Mouse (Mus musculus): ENCODE results near the gene Tnfrsf1b. TPM values are rescaled to one million over a fixed set of nuclear protein-coding genes. Genes with fewer than 3 reads are reported as not detected.

Gene Tnfrsf1b
- polyA plus RNA-seq (2014; fragmentation: Nextera tagmentation; extraction: Ambion mirVana) = 1.1 and 2.7 TPM in 2 replicates

GRCm38 (mm10) chr4:145246173-145247011 is at the start of gene Tnfrsf1b:
Gene Tnfrsf1b (minus strand): TSS chr4:145246870.
- H3K9me3 ChIP-seq (replicated peaks; ENCODE audit: control insufficient read depth, low read length) = no peaks in the 10 kb centered on the region
- H3K4me3 ChIP-seq (ENCODE audit: low read depth, low read length) = peak within 1 kb of the TSS; percentile 33
- H3K36me3 ChIP-seq (replicated peaks; ENCODE audit: control insufficient read depth, insufficient read depth, low read depth, low read length) = no peaks in the 10 kb centered on the region
- WGBS = 1% methylated on average over 47 of the region's 47 CpGs
- H3K27ac ChIP-seq (replicated peaks; ENCODE audit: low read depth, low read length) = no peak within 1 kb of the TSS
- H3K4me2 ChIP-seq (ENCODE audit: low read depth, low read length) = peak within 1 kb of the TSS; percentile 81
- ATAC-seq (replicated peaks; ENCODE audit: insufficient number of reproducible peaks, low FRiP score, low TSS enrichment, low read depth) (peak; percentile 66), DNase-seq (ENCODE audit: low spot score) (peak; percentile 36)
- H3K9ac ChIP-seq (replicated peaks; ENCODE audit: low read length) = peak within 1 kb of the TSS; percentile 48
- H3K27me3 ChIP-seq (ENCODE audit: control insufficient read depth, insufficient read depth, low read length) = peaks cover 12% of the 10 kb centered on the region
- no peaks in the 10 kb centered on the region for H3K4me1 ChIP-seq (ENCODE audit: control insufficient read depth, insufficient read depth, low read length)

- ATAC-seq (replicated peaks; ENCODE audit: insufficient number of reproducible peaks, low FRiP score, low TSS enrichment, low read depth) = no peak
Observed at GRCm38 (mm10) chr4:145295589-145296300, 49.1 kb upstream of the Tnfrsf1b start.

GRCm38 (mm10) chr4:145294588-145294987 is 47.9 kb upstream of the Tnfrsf1b start:
- Histone ChIP-seq H3K9me3 (replicated peaks; ENCODE audit: control insufficient read depth, low read length) (no peaks in the 10 kb centered on the region), H3K4me2 (ENCODE audit: low read depth, low read length) (no peak overlapping the region), H3K9ac (replicated peaks; ENCODE audit: low read length) (no peak overlapping the region), H3K27me3 (ENCODE audit: control insufficient read depth, insufficient read depth, low read length) (no peaks in the 10 kb centered on the region), H3K4me3 (ENCODE audit: low read depth, low read length) (no peak overlapping the region), H3K36me3 (replicated peaks; ENCODE audit: control insufficient read depth, insufficient read depth, low read depth, low read length) (no peaks in the 10 kb centered on the region), H3K4me1 (ENCODE audit: control insufficient read depth, insufficient read depth, low read length) (no peaks in the 10 kb centered on the region), H3K27ac (replicated peaks; ENCODE audit: low read depth, low read length) (no peak overlapping the region)
- ATAC-seq (replicated peaks; ENCODE audit: insufficient number of reproducible peaks, low FRiP score, low TSS enrichment, low read depth) (no peak), DNase-seq (ENCODE audit: low spot score) (no peak)
- 84% methylated on average over 5 of the region's 5 CpGs for WGBS

More at GRCm38 (mm10) chr4:145295589-145296300, 49.1 kb upstream of the Tnfrsf1b start:
- H3K4me1 ChIP-seq (ENCODE audit: control insufficient read depth, insufficient read depth, low read length) = no peaks in the 10 kb centered on the region
- H3K36me3 ChIP-seq (replicated peaks; ENCODE audit: control insufficient read depth, insufficient read depth, low read depth, low read length) = no peaks in the 10 kb centered on the region
- no peak overlapping the region for H3K9ac ChIP-seq (replicated peaks; ENCODE audit: low read length)
- no peak overlapping the region for H3K4me3 ChIP-seq (ENCODE audit: low read depth, low read length)
- no peak overlapping the region for H3K27ac ChIP-seq (replicated peaks; ENCODE audit: low read depth, low read length)
- peak; percentile 69 for DNase-seq (ENCODE audit: low spot score)
- 46% methylated on average over 5 of the region's 5 CpGs for WGBS
- no peak overlapping the region for H3K4me2 ChIP-seq (ENCODE audit: low read depth, low read length)
- no peaks in the 10 kb centered on the region for H3K9me3 ChIP-seq (replicated peaks; ENCODE audit: control insufficient read depth, low read length)
- H3K27me3 ChIP-seq (ENCODE audit: control insufficient read depth, insufficient read depth, low read length) = no peaks in the 10 kb centered on the region

- Histone ChIP-seq H3K9me3 (replicated peaks; ENCODE audit: control insufficient read depth, low read length) (no peaks in the 10 kb centered on the region), H3K27me3 (ENCODE audit: control insufficient read depth, insufficient read depth, low read length) (no peaks in the 10 kb centered on the region), H3K27ac (replicated peaks; ENCODE audit: low read depth, low read length) (no peak overlapping the region), H3K9ac (replicated peaks; ENCODE audit: low read length) (no peak overlapping the region), H3K4me3 (ENCODE audit: low read depth, low read length) (no peak overlapping the region), H3K36me3 (replicated peaks; ENCODE audit: control insufficient read depth, insufficient read depth, low read depth, low read length) (no peaks in the 10 kb centered on the region), H3K4me1 (ENCODE audit: control insufficient read depth, insufficient read depth, low read length) (no peaks in the 10 kb centered on the region), H3K4me2 (ENCODE audit: low read depth, low read length) (no peak overlapping the region)
- WGBS = 47% methylated on average over 4 of the region's 4 CpGs
- DNase-seq (ENCODE audit: low spot score) (peak; percentile 82), ATAC-seq (replicated peaks; ENCODE audit: insufficient number of reproducible peaks, low FRiP score, low TSS enrichment, low read depth) (peak; percentile 60; the same call in 1 of the 2 replicates)
Observed at GRCm38 (mm10) chr4:145286369-145287120, 39.9 kb upstream of the Tnfrsf1b start.

- Histone ChIP-seq H3K4me3 (ENCODE audit: low read depth, low read length) (no peak overlapping the region), H3K9ac (replicated peaks; ENCODE audit: low read length) (no peak overlapping the region), H3K9me3 (replicated peaks; ENCODE audit: control insufficient read depth, low read length) (no peaks in the 10 kb centered on the region), H3K27ac (replicated peaks; ENCODE audit: low read depth, low read length) (no peak overlapping the region), H3K36me3 (replicated peaks; ENCODE audit: control insufficient read depth, insufficient read depth, low read depth, low read length) (no peaks in the 10 kb centered on the region), H3K27me3 (ENCODE audit: control insufficient read depth, insufficient read depth, low read length) (no peaks in the 10 kb centered on the region), H3K4me1 (ENCODE audit: control insufficient read depth, insufficient read depth, low read length) (no peaks in the 10 kb centered on the region), H3K4me2 (ENCODE audit: low read depth, low read length) (no peak overlapping the region)
- DNase-seq (ENCODE audit: low spot score) (no peak), ATAC-seq (replicated peaks; ENCODE audit: insufficient number of reproducible peaks, low FRiP score, low TSS enrichment, low read depth) (no peak)
- 89% methylated on average over 4 of the region's 4 CpGs for WGBS
Observed at GRCm38 (mm10) chr4:145284675-145285074, 38.0 kb upstream of the Tnfrsf1b start.

- no peak overlapping the region for H3K4me3 ChIP-seq (ENCODE audit: low read depth, low read length)
- no peaks in the 10 kb centered on the region for H3K9me3 ChIP-seq (replicated peaks; ENCODE audit: control insufficient read depth, low read length)
- no peak overlapping the region for H3K4me2 ChIP-seq (ENCODE audit: low read depth, low read length)
- no peak overlapping the region for H3K27ac ChIP-seq (replicated peaks; ENCODE audit: low read depth, low read length)
- no peaks in the 10 kb centered on the region for H3K4me1 ChIP-seq (ENCODE audit: control insufficient read depth, insufficient read depth, low read length)
- H3K27me3 ChIP-seq (ENCODE audit: control insufficient read depth, insufficient read depth, low read length) = no peaks in the 10 kb centered on the region
- H3K9ac ChIP-seq (replicated peaks; ENCODE audit: low read length) = no peak overlapping the region
- ATAC-seq (replicated peaks; ENCODE audit: insufficient number of reproducible peaks, low FRiP score, low TSS enrichment, low read depth) (no peak), DNase-seq (ENCODE audit: low spot score) (no peak)
- 75% methylated on average over 6 of the region's 6 CpGs for WGBS
- H3K36me3 ChIP-seq (replicated peaks; ENCODE audit: control insufficient read depth, insufficient read depth, low read depth, low read length) = no peaks in the 10 kb centered on the region
Observed at GRCm38 (mm10) chr4:145283441-145283840, 36.8 kb upstream of the Tnfrsf1b start.

GRCm38 (mm10) chr4:145280966-145281365 is 34.3 kb upstream of the Tnfrsf1b start:
- H3K27me3 ChIP-seq (ENCODE audit: control insufficient read depth, insufficient read depth, low read length) = no peaks in the 10 kb centered on the region
- no peak overlapping the region for H3K27ac ChIP-seq (replicated peaks; ENCODE audit: low read depth, low read length)
- no peak overlapping the region for H3K9ac ChIP-seq (replicated peaks; ENCODE audit: low read length)
- no peak overlapping the region for H3K4me2 ChIP-seq (ENCODE audit: low read depth, low read length)
- WGBS = 83% methylated on average over 6 of the region's 6 CpGs
- no peaks in the 10 kb centered on the region for H3K9me3 ChIP-seq (replicated peaks; ENCODE audit: control insufficient read depth, low read length)
- H3K4me3 ChIP-seq (ENCODE audit: low read depth, low read length) = no peak overlapping the region
- ATAC-seq (replicated peaks; ENCODE audit: insufficient number of reproducible peaks, low FRiP score, low TSS enrichment, low read depth) = no peak
- no peaks in the 10 kb centered on the region for H3K36me3 ChIP-seq (replicated peaks; ENCODE audit: control insufficient read depth, insufficient read depth, low read depth, low read length)
- DNase-seq (ENCODE audit: low spot score) = no peak
- no peaks in the 10 kb centered on the region for H3K4me1 ChIP-seq (ENCODE audit: control insufficient read depth, insufficient read depth, low read length)
